Mouse (Mus musculus): ENCODE data around the gene Slc16a10.

- TF ChIP-seq EP300 (IDR thresholded peaks at IDR 0.05; ENCODE audit: low read depth): no peak
- TF ChIP-seq CTCF (IDR thresholded peaks at IDR 0.05; ENCODE audit: low read depth): no peak
These were observed 115.5 kb downstream of the Slc16a10 start for GRCm38 (mm10) chr10:40026546-40026945.
